Mouse (Mus musculus): ENCODE measurements around the gene Rnf144a. TPM values are rescaled to one million over a fixed set of nuclear protein-coding genes. Genes with fewer than 3 reads are reported as not detected.
A peak's percentile ranks its signal among the peaks of the same experiment; 100 is the strongest.
"Not testable (repeated sequence)": the region's sequence is repeated elsewhere in the genome, so short reads cannot be mapped to it uniquely, and the experiment has no call there.

Rnf144a gene
- total and polyA plus RNA-seq, 3 experiments, result 7.9 to 22.1 (median 21.2) TPM

GRCm38 (mm10) chr12:26323783-26324364 is 91.2 kb downstream of the Rnf144a start:
- DNase-seq, result no peak

- DNase-seq, result peak; percentile 63
Measured at GRCm38 (mm10) chr12:26316261-26316660, 98.8 kb downstream of the Rnf144a start.

- peak; percentile 41 for DNase-seq
Measured at GRCm38 (mm10) chr12:26314959-26315358, 100.1 kb downstream of the Rnf144a start.

GRCm38 (mm10) chr12:26311548-26311947 is 103.5 kb downstream of the Rnf144a start:
- DNase-seq, result peak; percentile 33

GRCm38 (mm10) chr12:26310247-26310646 is 104.8 kb downstream of the Rnf144a start:
- no peak for DNase-seq

- no peak for DNase-seq
Measured at GRCm38 (mm10) chr12:26302886-26303285, 112.2 kb downstream of the Rnf144a start.

- no peak for DNase-seq
Measured at GRCm38 (mm10) chr12:26299515-26300090, 115.5 kb downstream of the Rnf144a start.

GRCm38 (mm10) chr12:26295995-26296394 is 119.1 kb downstream of the Rnf144a start:
- not testable (repeated sequence) for DNase-seq

GRCm38 (mm10) chr12:26289200-26289599 is 125.9 kb downstream of the Rnf144a start:
- no peak for DNase-seq

GRCm38 (mm10) chr12:26288347-26288746 is 126.7 kb downstream of the Rnf144a start:
- no peak for DNase-seq

- no peak for DNase-seq
Measured at GRCm38 (mm10) chr12:26285939-26286338, 129.1 kb downstream of the Rnf144a start.

GRCm38 (mm10) chr12:26285460-26285859 is 129.6 kb downstream of the Rnf144a start:
- DNase-seq, result no peak

GRCm38 (mm10) chr12:26280719-26281480 is 134.2 kb downstream of the Rnf144a start:
- no peak for DNase-seq

GRCm38 (mm10) chr12:26277002-26277669 is 137.9 kb downstream of the Rnf144a start:
- peak; percentile 22 for DNase-seq

- DNase-seq, result no peak
Measured at GRCm38 (mm10) chr12:26276556-26276955, 138.5 kb downstream of the Rnf144a start.

Small RNA genes lying within 50 kb of the gene (microRNA-seq; reads per million reads assigned to microRNA genes)
- gene Mir6538, result 26.5 to 26.6 reads per million in 2 experiments

Other genes with a start within 250 kb of the Rnf144a start
- 10 to 100 TPM in 1 of 2 experiments, 1 to 10 TPM in 1; 7.6 to 23.4 TPM for gene Rsad2, start 41.2 kb upstream of the Rnf144a start, total RNA-seq (2021)
- gene Rsad2, start 41.2 kb upstream of the Rnf144a start, polyA plus RNA-seq (2012; rRNA removed), result 5.1 and 7.0 TPM in 2 replicates
- gene Cmpk2, start 54.0 kb upstream of the Rnf144a start, total RNA-seq (2021), result 10 to 100 TPM; 11.1 to 19.5 TPM
- gene Cmpk2, start 54.0 kb upstream of the Rnf144a start, polyA plus RNA-seq (2012; rRNA removed), result 19.3 and 20.4 TPM in 2 replicates